Mouse (Mus musculus) cerebellum, adult 2 months (tissue): ENCODE measurements at regions not wholly inside any gene's neighbourhood (a gene's known extent, or its start where the extent isn't known, plus 50 kb on each side); places are given as distances from the start of the nearest gene placed in this dataset.

Source experiments
- DNase-seq, 2 experiments: peaks; one replicate each; pipeline ENCODE4 v3.0.0; 2021
- H3K27ac ChIP-seq: fragments of 200-500 bp; 2 replicates; pipeline ENCODE4 v1.5.1; 2012; ENCODE audit warnings: low read length, control low read depth, inconsistent platforms; ENCODE audit not compliant: insufficient read depth
- H3K27me3 ChIP-seq: fragments of 200-500 bp; 2 replicates; pipeline ENCODE4 v1.6.1; 2012; ENCODE audit warnings: inconsistent platforms, mild to moderate bottlenecking, low read length, moderate library complexity; ENCODE audit not compliant: control insufficient read depth, insufficient read depth
- H3K4me1 ChIP-seq: fragments of 200-500 bp; 2 replicates; pipeline ENCODE4 v1.6.1; 2011; ENCODE audit warnings: low read length; ENCODE audit not compliant: control insufficient read depth, insufficient read depth
- H3K4me3 ChIP-seq: fragments of 200-500 bp; replicated peaks from 2 replicates; pipeline ENCODE3; 2011; ENCODE audit warnings: mild to moderate bottlenecking, low read depth, low read length, control low read depth; ENCODE audit not compliant: insufficient read depth
- CTCF ChIP-seq: fragments of 200-500 bp; IDR thresholded peaks from 2 replicates; pipeline ENCODE4 v1.5.1; 2011; ENCODE audit warnings: low read depth, mild to moderate bottlenecking, control low read depth, low read length, moderate library complexity, borderline replicate concordance; ENCODE audit not compliant: insufficient read depth
- POLR2A ChIP-seq: fragments of 200-500 bp; IDR thresholded peaks from 2 replicates; pipeline ENCODE4 v1.6.1; 2011; ENCODE audit warnings: low read length, control low read depth, borderline replicate concordance; ENCODE audit not compliant: insufficient read depth
- WGBS: fragments of 180-500 bp; shearing (Covaris S2); methylation state at CpG from one replicate; pipeline ENCODE4 v1.1.7; 2018; 5-methylcytosine and 5-hydroxymethylcytosine counted together

DNA sequence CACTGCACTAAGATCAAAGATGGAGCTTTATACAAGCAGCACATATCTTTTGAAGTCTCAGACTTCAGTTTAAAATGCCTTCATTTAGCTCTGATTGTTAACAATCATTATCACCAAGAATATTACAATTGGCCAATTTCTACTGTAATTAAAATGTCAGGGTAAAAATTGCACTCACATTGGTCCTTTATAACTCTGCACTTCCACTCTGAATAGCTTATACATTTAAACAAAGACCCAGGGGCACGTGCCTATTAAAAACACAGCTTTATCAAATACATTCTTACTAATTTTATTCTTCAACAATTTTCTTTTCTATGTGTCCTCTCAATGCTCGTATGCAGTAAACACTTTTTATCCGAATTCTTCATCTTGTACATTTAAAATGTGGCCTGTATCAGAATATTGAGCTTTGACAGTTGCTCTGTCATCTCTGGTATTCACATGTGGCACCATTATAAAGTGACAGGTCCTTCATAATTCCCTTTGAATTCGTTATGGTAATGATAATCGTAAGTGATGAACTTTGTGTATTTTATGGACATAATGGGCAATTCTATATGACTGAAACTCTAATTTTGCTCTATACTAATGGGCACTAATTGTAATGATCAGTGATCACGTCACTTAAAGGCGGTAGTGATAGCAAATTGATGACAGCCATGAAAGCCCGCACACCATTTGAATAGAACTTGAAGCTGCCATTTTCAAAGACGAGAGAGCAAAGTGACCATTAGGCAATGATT lies 486.4 kb upstream of the Pbx1 start:
- no peak for DNase-seq
- WGBS, result 92% methylated on average over 9 of the region's 9 CpGs
- Histone ChIP-seq H3K27me3 (no peaks in the 10 kb centered on the region), H3K27ac (no peak overlapping the region), H3K4me3 (no peak overlapping the region), H3K4me1 (no peaks in the 10 kb centered on the region)
- no peak for TF ChIP-seq CTCF
- TF ChIP-seq POLR2A, result no peak

DNA sequence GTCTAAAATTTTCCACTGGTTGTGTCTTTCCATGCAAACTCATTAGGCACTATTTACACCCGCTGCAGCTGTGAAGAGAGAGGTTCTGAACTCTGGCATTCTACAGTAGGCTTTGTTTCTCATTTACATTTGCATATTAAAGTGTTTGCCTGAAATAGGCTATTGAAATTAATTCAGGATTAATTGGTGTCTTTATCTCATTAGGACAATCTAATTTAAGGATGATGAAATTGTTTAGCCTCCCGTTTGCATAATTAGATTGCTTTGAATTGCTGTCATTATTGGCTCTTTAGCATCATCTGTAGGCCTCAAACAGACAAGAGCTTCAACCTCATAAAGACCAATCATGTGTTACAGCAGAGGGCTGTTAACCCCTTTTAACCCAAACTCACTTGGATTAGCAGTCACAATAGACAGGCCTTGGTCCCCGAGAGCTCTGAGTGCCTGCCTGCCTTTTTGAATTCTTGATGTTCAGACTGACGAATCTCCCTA lies 476.7 kb upstream of the Pbx1 start:
- 51% methylated on average over 4 of the region's 4 CpGs for WGBS
- H3K4me3 ChIP-seq, result no peak overlapping the region
- H3K27ac ChIP-seq, result no peak overlapping the region
- no peak for DNase-seq
- no peaks in the 10 kb centered on the region for H3K4me1 ChIP-seq
- no peaks in the 10 kb centered on the region for H3K27me3 ChIP-seq
- TF ChIP-seq POLR2A (no peak), CTCF (no peak)

DNA sequence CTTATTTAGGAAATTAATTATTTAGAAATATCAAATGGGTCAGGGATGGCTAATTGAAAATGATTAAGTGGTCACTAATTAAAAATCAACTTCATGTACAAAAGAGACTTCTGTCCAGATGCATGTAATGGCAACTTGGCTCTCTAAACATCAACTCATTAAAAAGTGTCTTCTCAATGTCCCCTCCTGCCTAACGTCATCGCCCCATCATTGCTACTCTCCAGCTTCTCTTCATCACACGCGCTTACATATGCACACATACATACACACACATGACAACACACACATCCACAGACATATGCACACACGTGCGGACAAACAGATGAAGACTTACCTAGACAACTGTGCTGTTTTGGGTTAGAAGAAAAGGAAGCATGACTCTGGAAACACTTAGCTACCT lies 476.1 kb upstream of the Pbx1 start:
- no peaks in the 10 kb centered on the region for H3K4me1 ChIP-seq
- WGBS, result 95% methylated on average over 6 of the region's 6 CpGs
- TF ChIP-seq CTCF (no peak), POLR2A (no peak)
- H3K27me3 ChIP-seq, result no peaks in the 10 kb centered on the region
- no peak overlapping the region for H3K4me3 ChIP-seq
- no peak overlapping the region for H3K27ac ChIP-seq
- no peak for DNase-seq

DNA sequence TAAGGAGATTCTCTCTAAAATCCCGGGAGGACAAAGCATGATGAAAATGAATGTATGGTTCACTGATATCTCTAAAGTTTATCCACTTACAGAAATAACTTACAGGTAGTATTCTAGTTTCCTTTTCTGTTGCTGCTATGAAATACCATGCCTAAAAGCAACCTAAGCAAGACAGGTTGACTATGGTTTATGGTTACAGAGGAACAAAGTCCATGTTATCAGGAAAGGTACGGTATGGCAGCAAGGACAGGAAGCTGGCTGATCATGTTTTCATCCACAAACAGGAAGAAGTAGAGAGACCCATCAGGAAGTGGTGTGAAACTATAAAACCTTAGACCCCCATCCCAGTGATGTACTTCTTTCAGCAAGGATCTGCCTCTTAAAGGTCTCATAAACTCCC lies 466.4 kb upstream of the Pbx1 start:
- WGBS, result 97% methylated on average over 2 of the region's 2 CpGs
- no peak overlapping the region for H3K27ac ChIP-seq
- TF ChIP-seq CTCF (no peak), POLR2A (no peak)
- no peak overlapping the region for H3K4me3 ChIP-seq
- DNase-seq, result no peak
- H3K27me3 ChIP-seq, result no peaks in the 10 kb centered on the region
- H3K4me1 ChIP-seq, result no peaks in the 10 kb centered on the region

DNA sequence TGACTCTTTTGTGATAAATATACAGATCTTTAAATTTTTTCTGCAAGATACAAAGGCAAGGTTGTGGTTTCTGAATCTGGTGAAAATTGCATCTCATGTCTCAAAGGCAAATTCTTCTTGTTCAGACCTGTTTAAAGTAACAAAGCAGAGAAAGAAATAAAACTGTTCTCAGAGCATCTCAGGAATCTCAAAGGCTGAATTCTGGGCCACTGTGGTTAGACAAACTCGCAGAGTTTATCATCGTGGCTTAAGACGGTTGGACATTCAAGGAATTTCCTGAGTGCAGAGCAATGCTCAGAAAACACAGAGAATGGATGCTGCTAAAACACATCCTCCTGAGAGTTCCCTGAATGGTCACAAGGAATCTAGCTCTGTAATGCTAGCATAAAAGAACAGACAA lies 429.5 kb upstream of the Pbx1 start:
- no peaks in the 10 kb centered on the region for H3K4me1 ChIP-seq
- 85% methylated on average over 3 of the region's 3 CpGs for WGBS
- no peak for DNase-seq

DNA sequence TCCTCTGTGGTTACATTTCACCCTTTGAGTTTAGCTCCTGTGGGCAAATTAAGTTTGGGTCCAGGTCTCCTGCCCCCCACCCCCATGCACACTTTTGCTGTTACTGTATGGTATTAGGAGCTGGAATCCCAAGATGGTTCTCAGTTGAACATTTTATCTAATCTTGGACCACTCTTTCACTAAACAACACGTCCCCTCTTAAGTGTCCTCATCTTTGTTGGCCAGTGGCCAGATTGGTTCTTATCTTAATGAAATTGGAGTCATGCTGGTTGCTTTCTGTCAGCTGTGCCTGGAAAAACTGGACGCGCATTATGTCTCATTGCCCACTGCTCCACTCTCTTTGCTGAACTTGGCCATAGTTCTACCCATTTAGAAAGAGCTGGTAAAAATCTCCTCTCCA lies 391.1 kb upstream of the Pbx1 start:
- Histone ChIP-seq H3K4me3 (no peak overlapping the region), H3K27me3 (no peaks in the 10 kb centered on the region), H3K27ac (no peak overlapping the region), H3K4me1 (no peaks in the 10 kb centered on the region)
- TF ChIP-seq CTCF, result no peak
- no peak for TF ChIP-seq POLR2A
- 40% methylated on average over 3 of the region's 3 CpGs for WGBS
- DNase-seq, result no peak

More for the DNA sequence above, 429.5 kb upstream of the Pbx1 start:
- TF ChIP-seq CTCF, result no peak
- no peak for TF ChIP-seq POLR2A
- Histone ChIP-seq H3K4me3 (no peak overlapping the region), H3K27ac (no peak overlapping the region), H3K27me3 (no peaks in the 10 kb centered on the region)

DNA sequence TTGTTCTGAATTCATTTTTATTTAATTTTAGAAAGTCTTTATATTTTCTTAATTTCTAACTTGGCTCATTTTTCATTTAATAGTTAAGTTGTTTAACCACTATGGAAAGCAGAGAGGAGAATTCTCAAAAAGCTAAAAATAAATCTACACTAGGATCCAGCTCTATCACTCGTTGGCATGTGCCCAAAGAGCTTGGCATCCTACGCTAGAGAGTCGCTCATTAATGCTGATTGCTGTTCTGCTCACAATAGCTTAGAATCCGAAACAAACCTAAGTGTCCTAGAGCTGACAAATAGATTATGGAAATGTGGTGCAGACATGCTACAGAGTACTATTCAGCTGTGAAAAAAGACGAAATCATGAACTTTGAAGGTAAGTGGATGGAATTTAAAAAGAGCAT lies 386.3 kb upstream of the Pbx1 start:
- no peak for DNase-seq
- TF ChIP-seq POLR2A (no peak), CTCF (no peak)
- 11% methylated on average over 5 of the region's 5 CpGs for WGBS

DNA sequence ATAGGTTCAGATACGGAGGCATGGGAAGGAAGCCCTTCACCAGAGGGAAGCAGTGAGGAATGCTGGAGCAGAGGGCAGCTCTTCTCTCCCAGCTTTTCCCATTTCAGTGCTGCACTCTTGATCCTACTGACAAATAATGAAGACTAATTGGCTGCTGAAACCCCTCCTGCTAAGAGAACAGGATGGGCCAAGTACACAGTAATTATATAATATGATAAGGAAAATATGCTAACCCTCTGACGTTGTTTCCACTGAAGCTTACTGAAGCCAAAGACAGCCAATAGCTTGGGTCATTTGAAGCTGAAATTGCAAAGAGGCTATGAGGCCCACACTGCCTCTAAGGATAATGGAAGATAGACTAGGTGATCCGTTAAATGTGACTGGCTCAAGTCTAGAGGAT lies 375.0 kb upstream of the Pbx1 start:
- 48% methylated on average over 3 of the region's 3 CpGs for WGBS
- Histone ChIP-seq H3K4me3 (no peak overlapping the region), H3K27me3 (no peaks in the 10 kb centered on the region), H3K27ac (no peak overlapping the region), H3K4me1 (no peaks in the 10 kb centered on the region)
- DNase-seq, result no peak
- TF ChIP-seq POLR2A (no peak), CTCF (no peak)

More for the DNA sequence above, 386.3 kb upstream of the Pbx1 start:
- H3K4me3 ChIP-seq, result no peak overlapping the region
- H3K4me1 ChIP-seq, result no peaks in the 10 kb centered on the region
- no peak overlapping the region for H3K27ac ChIP-seq
- H3K27me3 ChIP-seq, result no peaks in the 10 kb centered on the region
